Comparison of ENCODE assay signal across 7 mouse cellular contexts in the genomic region with DNA sequence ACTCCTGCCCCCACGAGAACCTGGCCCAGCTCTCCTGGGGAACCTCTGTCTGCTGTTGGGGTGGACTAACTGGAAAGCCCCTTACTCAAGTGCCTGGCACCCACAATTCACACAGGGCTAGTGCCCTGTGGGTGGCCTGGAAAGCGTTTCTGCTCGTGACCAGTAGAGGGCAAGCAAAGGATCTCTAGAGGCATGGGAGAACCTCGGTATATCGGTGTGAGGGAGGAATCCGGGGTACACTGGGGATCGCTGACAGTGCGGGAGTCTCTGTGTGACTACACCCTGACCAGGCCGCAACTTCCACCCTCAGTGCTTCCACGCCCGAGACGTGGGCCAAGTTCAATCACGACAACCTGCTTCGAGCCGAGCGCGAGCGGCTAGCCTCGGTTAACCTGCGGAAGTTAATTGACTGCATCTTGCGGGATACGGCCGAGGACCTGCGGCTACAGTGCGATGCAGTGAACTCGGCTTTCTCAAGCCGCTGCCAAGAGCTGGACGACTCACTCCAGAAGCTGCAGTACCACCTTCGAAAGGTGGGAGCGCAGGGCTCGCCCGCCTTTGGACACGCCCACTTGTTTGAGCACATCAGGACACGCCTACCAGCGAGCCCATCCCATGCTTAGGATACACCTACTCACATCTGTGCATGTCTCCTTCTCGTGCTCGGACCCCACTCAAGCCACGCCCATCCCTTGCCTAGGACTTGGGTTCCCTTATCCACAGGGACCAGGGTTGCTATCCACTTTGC. TPM values are rescaled to one million over a fixed set of nuclear protein-coding genes. Genes with fewer than 3 reads are reported as not detected.
DNase-seq lines count a peak whose midpoint lies in the region; ATAC-seq lines count a peak whose summit lies in the region.

No protein-coding gene starts in this region.

- peak; percentile 78 for DNase-seq in WW6 (ENCODE audit: low read depth, low spot score)
- peak; percentile 35 for DNase-seq in cerebellum, adult 9-10 months
- peak; percentile 88 for DNase-seq in induced T-regulatory cell, adult 2 months (ENCODE audit: low read depth)
- DNase-seq in left cerebral cortex, postnatal 25 days (ENCODE audit: low spot score in 2 of 2), result peak; percentile 61 to 67
- DNase-seq in right cerebral cortex, postnatal 4 days, result peak; percentile 51

- intact Hi-C loops in left cerebral cortex, postnatal 25 days (cut with DNase I), result loop anchor here (5.0 kb wide), 1 partner anchor 93 kb away; no protein-coding TSS in a partner anchor

- ATAC-seq in frontal cortex, adult (ENCODE audit: low TSS enrichment), result peak; percentile 71; the same call in 1 of the 2 replicates
- ATAC-seq in megakaryocyte-erythroid progenitor cell, adult 5-6 weeks (replicated peaks; ENCODE audit: low FRiP score, low TSS enrichment, poor library complexity, severe bottlenecking), result peak; percentile 79

RNA-seq across cellular contexts. Expression of a gene that starts 20.1 kb away (rescaled TPM):
- 1 to 10 TPM; 1.9 to 2.9 TPM for total RNA-seq in left cerebral cortex, postnatal 25 days (2021)
- not detected in 2 replicates for total RNA-seq in megakaryocyte-erythroid progenitor cell, adult 5-6 weeks (2014; fragmentation: Nextera tagmentation)
- total RNA-seq in megakaryocyte-erythroid progenitor cell, adult 5-6 weeks (2017), result not detected in 2 replicates

RNA-seq across cellular contexts. Expression of a gene that starts 22.6 kb away (rescaled TPM):
- total RNA-seq in left cerebral cortex, postnatal 25 days (2021), result under 1 TPM in 1 of 2 experiments, not detected in 1; 0.60 TPM
- total RNA-seq in megakaryocyte-erythroid progenitor cell, adult 5-6 weeks (2014; fragmentation: Nextera tagmentation), result not detected in 2 replicates
- total RNA-seq in megakaryocyte-erythroid progenitor cell, adult 5-6 weeks (2017), result not detected in 2 replicates

RNA-seq across cellular contexts. Expression of a gene that starts 40.9 kb away (rescaled TPM):
- total RNA-seq in left cerebral cortex, postnatal 25 days (2021), result 10 to 100 TPM; 39.0 to 39.5 TPM
- total RNA-seq in megakaryocyte-erythroid progenitor cell, adult 5-6 weeks (2014; fragmentation: Nextera tagmentation), result 0.67 and 3.8 TPM in 2 replicates
- 0.15 TPM in 1 of 2 replicates, not detected in the other for total RNA-seq in megakaryocyte-erythroid progenitor cell, adult 5-6 weeks (2017)

Comparison
In these comparisons a context has a peak if more than half of its experiments do, and no peak if none do; other contexts are left out.
1. Peak in every context shown above with its lines: DNase-seq and ATAC-seq.
2. DNase-seq: peak in every context shown above with its lines; median percentile 88 in induced T-regulatory cell, adult 2 months; 78 in WW6; 64 in left cerebral cortex, postnatal 25 days; 51 in right cerebral cortex, postnatal 4 days; 35 in cerebellum, adult 9-10 months.
3. RNA of a gene that starts 40.9 kb away (total RNA-seq): 39.0 to 39.5 TPM in left cerebral cortex, postnatal 25 days; 0.15 to 3.8 TPM in megakaryocyte-erythroid progenitor cell, adult 5-6 weeks; every median in the first group is over 4 times any median in the second.